Mouse (Mus musculus) adrenal gland, adult 18-20 months (tissue): ENCODE measurements around the gene Ncoa7. TPM values are rescaled to one million over a fixed set of nuclear protein-coding genes. Genes with fewer than 3 reads are reported as not detected.
"Not testable (repeated sequence)": the region's sequence is repeated elsewhere in the genome, so short reads cannot be mapped to it uniquely, and the experiment has no call there.

Source experiments
- DNase-seq, 2 experiments: peaks; one replicate each; pipeline ENCODE4 v3.0.0; 2021 to 2022; ENCODE audit warnings: low spot score in 2 of 2
- total RNA-seq, 2 experiments: library from RNA; stranded (reverse); gene quantifications; 1 replicate in 1 of 2; 2 replicates in 1 of 2; pipeline ENCODE4 v1.2.3; 2021

Ncoa7 gene
- total RNA-seq, 2 experiments from 2014 or later = 29.2 to 30.2 TPM

GRCm38 (mm10) chr10:30683449-30683848, 119.7 kb downstream of the Ncoa7 start:
- no peak for DNase-seq

DNA sequence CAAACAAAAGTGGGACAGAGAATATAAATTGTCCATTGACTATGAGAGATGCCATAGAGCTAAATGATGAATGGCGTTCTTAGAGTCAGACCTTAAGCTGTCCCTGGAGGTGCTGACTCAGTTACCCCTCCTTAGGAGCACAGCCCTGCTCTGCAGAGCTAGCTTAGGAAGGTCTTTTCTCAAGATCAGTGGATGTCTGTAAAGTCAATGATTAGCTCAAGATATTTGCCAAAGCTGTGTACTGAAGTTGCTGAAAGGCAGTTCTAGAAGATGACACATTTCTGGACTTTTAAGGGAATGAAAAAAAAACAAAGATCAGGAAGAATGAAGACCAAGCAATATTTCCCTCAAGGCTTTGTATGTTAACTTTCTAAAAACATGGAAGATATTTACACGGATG, 123.4 kb downstream of the Ncoa7 start:
- DNase-seq = no peak

DNA sequence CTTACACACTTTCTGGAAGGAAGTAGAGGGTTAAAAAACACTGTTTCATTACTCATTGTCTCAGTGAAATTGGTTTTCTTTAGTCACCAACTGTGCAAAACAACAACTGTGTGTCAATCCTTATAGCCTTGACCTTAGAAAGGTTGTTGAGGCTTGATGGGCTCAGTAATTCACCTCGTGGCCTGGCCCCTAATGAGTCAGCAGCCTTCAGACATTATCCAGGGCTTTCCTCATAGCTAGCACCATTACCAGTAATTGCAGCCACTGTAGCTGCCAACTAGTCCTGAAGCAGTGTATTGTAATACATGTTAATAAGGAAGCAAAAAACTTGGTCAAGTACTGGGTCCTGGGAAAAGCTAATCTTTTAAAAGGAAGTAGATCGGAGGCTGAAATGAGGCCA, 125.1 kb downstream of the Ncoa7 start:
- peak in 1 of 2 experiments; percentile 23 for DNase-seq

DNA sequence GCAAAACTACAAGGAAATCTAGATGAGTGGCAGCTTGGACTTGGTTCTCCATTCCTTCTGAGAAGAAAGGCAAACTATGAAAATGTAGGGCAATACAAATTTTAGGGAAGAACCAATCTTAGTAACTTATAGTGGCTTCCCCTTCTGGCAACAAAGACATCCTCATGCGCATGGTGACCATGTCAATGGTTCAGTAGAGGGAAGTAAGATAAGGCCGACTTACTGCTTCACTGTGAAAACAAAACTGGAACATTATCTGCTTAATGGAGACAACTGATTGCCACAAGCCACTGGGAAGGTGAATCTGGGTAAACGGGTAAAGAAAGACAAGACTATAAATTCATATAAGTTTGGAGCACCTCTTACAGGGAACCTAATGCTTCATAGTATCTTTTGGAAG, 128.3 kb downstream of the Ncoa7 start:
- DNase-seq = no peak

DNA sequence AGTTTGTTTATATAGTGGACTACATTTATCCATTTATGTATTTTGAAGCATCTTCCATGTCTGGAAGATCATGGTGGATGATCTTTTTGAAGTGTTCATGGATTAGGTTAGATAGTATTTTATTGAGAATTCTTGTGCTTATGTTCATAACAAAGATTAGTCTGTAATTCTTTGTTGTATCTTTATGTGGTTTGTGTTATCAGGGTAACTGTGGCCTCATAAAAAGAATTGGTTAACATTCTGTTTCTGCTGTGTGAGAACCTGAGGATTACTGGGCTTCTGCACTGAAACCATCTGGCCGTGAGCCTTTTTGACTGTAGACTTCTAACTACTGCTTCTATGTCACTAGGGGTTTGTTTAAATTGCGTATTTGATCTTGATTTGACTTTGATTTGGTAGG, 136.5 kb downstream of the Ncoa7 start:
- no peak for DNase-seq

DNA sequence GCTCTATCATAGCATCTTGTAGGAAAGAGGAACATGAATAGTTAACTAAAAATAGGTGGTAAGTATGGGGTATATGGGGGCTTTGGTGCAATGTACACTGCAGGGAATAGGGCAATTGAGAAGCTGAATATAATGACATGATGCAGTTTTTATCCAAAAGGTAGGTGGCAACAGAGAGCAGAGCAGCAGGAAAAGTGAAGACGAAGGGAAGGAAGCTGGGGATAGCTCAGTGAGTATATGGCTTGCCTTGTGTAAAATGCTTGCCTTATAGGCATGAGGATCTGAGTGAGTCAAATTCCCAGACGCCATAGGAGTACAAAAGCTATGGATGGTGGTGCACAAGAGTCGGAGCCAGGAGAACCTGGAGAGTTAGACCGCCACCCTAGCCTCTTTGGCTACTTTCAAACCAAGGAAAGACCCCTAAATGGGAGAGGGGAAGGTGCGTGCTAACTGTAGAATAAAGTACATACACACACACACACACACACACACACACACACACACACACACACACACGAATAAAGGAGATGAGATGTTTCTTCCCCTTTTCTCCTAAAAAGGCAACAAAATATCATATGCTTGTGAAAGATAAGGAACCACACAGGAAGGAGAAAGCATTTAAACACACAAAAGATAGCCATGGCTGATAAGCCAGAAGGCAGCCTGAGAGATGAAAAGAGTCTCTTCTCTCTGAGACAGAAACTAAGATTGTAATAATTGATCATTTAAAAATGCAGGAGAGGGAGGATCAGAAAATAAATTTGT, 142.4 kb downstream of the Ncoa7 start:
- no peak for DNase-seq

DNA sequence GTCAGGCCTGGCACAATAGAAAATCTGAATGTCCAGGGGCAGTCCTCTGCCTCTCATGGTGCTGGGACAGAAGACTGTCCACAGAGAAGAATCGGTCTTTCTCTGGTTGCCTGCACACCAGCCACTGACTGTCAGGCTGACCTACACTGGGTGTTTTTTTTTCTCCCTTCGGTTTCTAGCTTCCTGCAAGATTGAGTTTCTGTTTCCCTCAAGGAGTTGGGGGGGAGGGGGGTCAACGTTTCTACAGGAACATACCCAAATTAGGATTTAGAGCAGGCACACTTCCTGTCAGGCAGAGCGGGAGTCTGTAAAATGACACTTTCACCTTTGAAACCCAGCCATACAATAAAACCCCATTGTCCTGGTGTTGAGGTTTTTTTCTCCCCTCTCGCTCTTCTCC, 147.5 kb downstream of the Ncoa7 start:
- no peak for DNase-seq

DNA sequence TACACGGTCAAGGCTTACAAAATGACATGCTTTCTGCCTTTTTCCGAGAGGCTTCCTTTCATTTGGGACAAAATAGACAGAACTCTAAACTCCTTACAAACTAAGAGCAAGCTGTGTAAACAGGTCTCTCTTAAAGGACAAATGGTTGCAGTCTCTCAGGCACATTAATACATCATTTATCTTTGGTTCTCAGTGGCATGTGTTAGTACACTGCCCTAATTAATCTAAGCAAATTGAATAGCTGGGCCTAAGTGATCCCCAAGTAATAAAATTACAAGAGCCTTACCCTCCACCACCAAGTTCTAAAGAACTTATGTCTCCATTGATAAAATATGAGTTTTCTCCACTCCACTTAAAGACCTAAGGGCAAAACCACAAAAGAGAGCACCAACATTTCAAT, 155.4 kb downstream of the Ncoa7 start:
- DNase-seq = no peak

- DNase-seq = no peak
These were observed 164.9 kb downstream of the Ncoa7 start for GRCm38 (mm10) chr10:30638216-30638615.

DNA sequence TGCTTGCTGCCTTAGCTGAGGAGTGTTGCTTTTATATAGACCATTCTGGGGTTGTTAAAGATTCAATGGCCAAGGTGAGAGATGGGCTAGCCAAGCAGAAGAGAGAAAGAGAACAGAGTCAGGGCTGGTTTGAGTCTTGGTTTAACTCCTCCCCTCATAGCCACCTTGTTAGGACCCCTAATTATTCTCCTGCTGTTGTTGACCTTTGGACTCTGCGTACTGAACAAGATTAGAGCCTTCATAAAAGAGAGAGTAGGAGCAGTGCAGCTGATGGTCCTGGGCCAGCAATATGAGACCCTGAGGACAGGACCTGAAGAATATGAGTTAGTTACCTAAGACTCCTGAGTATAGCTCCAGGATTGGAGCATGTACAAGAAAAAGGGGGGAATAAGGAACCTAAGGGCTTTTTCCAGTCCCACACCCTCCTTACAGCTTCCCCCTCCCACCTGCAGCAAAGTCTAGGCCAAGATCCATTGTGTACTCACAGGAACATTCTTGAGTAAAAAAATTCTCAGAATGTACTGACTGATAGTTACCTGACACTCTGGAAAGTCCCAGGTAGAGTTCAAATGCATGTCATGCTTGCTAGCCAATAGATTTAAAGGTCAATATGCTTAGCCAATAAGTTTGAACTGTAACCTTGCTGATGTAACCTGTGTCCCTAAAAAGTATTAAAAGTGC, 166.5 kb downstream of the Ncoa7 start:
- not testable (repeated sequence) for DNase-seq

GRCm38 (mm10) chr10:30632718-30633117, 170.4 kb downstream of the Ncoa7 start:
- DNase-seq = no peak

DNA sequence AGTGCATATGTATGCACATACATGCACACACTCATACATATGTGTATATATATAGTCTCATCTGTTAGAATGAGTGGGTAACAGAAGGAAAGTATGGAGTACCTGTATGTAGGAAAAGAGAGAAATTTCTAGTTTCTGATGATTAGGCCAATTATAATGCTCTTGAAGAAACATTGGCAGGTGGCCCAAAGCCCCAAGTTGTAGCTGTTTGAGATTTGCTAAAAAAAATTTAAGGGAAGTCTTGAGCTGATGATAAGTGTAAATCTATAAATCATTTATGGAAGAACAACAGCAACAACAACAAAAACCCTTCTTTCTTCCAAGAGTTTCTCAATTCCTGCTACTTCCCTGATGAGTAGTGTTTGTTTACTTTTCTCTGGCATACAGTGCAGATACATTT, 173.1 kb downstream of the Ncoa7 start:
- DNase-seq = no peak

DNA sequence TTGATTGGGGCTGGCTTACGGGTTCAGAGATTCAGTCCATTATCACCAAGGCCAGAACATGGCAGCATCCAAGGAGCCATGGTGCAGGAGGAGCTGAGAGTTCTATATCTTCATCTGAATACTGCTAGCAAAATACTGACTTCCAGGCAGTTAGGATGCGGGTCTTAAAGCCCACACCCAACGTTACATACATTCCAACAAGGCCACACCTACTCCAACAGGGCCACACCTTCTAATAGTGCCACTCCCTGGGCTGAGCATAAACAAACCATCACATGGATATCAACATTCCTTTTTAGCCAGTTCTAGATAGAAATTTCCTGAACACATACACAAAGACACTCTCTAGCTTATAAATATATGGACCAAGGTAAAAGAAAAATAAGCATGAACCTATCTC, 173.6 kb downstream of the Ncoa7 start, which contains the start of gene Hint3:
Hint3 (minus strand) TSS at position 120 of the 400 bp plus-strand sequence.
- no peak for DNase-seq

DNA sequence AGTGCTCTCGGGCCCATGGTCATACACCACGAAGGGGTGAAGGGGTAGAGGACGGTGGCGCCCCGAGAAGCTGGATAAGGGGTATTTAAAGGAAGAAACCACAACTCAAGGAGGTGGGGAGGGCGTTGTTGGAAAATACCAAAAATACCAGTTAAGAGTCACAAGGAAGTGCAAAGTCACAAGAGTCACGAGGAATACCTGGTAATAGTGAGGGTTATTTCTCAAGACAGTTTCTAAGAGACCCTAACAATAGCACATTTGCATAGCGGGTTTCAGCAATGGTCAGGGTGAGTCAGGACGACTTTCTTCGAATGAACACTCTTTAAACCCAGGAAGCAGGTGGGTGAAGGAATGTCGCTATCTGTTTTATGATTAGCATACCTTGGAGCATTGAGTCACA, 174.7 kb downstream of the Ncoa7 start:
- not testable (repeated sequence) for DNase-seq

- DNase-seq = no peak
These were observed 175.6 kb downstream of the Ncoa7 start for GRCm38 (mm10) chr10:30627548-30627947.

DNA sequence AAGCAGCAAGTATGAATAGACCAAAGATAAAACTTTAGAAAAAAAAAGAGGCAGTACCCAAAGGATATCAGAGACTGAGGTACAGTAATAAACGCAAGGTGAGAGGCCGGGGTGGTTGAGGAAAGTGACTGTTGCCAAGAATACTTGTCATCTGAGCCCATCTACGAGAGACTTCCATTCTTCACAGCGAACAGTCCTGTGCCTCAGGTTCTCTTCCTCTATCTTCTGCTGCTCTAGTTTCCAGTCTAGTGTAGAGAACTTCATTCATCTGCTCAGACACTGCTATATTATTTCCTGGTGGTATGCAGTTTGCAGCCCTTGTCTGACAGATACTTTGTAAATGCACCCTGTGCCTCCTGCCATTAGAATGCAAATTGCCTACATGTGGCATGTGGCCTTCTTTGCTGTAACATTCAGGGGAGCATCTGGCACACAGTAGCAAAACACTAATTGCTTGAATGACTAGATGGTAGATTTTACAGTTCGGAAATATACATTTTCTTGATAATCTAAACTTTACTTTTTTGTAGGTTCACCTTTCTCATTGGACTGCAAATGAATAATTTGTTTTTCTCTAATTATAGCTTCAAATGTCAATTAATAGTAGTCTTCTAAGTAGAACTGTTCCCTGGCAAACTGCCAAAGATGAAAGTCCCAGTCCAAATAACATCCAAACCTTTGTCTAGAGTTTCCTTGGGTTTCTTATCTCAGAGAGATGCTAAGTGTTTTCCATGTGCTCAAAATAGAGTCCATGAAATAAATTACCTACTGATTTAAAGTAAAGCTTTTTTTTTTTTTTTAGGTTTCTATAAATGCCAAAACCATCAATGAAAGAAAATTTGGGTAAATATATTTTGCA, 178.7 kb downstream of the Ncoa7 start:
- DNase-seq = no peak

DNA sequence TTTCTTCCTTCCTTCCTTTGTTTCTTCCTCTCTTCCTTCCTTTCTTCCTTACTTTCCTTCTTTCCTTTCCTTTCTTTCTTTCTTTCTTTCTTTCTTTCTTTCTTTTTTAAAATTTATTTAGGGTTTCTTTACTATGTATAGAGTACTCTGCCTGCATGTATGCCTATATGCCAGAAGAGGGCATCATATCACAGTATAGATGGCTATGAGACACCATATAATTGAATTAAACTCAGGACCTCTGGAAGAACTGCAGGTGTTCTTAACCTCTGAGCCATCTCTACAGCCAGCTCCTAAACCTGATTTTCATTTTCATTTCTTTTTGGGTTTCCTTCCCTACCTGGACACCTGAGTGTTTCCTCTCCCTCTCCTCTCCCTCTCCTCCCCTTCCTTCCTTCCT, 180.2 kb downstream of the Ncoa7 start:
- DNase-seq = no peak

- no peak for DNase-seq
These were observed 184.3 kb downstream of the Ncoa7 start for GRCm38 (mm10) chr10:30618918-30619210.

DNA sequence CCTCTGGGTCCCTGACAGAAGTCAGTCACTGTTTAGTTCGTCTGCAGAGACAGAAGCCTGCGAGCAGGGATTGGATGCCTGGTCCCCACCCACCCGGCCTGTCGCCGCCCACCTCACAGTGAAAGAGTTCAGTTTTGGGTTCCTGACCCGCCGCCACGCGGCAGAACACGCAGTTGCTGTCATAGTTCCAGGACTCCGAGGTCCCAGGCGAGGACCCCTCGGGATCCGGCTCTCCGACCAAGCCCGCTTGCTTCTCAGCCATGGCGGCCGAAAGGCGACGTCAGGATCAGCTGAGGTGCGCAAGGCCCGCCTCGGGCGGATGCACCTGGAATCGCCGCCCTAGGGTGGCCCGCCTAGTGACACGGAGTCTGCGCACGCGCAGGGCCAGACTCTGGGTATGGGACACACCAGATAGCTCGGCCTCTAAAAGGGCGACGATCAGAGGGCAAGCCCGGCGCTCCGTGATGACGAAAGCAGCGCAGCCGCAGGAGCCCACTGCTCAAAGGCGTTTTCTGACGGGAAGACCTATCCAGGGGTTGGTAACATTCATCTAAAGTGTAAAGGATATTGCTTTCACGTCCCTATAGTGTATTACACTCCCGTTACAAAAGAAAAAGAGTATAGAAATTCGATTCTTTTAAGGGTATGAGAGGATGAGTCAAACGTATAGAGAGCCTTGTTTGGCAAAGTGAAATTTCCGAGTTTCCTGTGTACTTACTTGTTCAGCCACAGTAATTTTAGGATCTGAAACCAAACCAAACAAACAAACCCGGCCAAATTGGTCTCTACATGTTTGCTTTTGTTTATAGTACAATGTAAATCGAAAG, 184.8 kb downstream of the Ncoa7 start:
- DNase-seq = peak; percentile 97

DNA sequence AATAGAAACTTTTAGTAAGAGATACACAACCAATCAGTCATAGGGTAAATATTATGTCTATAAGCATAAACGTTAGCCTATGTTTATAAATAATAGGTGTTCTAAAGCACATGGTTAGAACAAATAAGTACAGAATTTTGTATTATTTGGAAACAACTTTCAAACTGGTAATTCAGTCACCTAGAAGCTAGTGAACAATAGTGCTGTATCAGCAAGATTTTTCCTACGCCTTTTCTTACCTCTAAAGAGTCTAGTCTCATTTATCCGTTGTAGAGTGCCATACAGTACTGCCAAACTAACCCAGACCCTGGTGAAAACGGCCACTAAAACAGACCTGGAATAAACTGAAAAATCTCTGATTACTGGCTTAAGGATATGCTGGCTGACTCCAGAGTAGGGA, 190.1 kb downstream of the Ncoa7 start:
- DNase-seq = no peak

GRCm38 (mm10) chr10:30609614-30610013, 193.5 kb downstream of the Ncoa7 start:
- DNase-seq = no peak
